Mouse (Mus musculus) embryo, embryonic 9.5 days (tissue): ENCODE measurements around the gene Nthl1.

Source experiments
- DNase-seq: peaks from one replicate; pipeline ENCODE4 v3.0.0-alpha.2; 2017; ENCODE audit errors: extremely low spot score

Gene Nthl1

DNA sequence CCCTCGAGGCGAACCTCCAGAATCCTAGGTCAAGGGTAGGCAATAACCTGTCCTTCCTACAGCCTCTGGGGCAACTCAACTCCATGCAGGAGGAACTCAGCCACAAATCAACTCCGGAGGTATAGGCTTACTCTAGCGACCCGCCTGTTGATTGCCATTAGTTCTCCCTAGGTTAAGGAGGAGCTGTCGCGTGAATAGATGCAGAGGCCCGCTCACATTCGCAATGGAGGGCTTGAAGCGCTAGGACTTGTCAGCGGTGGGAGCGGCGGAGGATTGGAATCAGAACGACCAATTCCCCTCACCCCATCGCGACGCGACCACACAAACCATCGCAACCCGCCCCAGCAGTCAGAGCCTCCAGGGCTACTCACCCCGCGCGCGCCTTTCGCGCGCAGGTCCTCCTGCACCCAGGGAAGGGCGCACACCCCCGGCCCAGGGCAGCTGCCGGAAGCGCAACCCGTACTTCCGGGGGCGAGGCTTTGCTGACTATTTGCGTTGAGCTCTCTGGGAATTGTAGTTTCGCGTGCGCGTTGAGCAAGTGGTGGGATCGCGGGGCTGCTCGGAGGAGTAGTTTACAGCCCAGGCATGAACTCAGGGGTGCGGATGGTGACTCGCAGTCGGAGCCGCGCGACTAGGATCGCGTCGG, at the start of gene Nthl1, which contains the start of gene Tsc2:
TSS of gene Nthl1 (plus strand) at position 514 of the 646 bp plus-strand sequence.
TSS of gene Tsc2 (minus strand) at position 464 of the 646 bp plus-strand sequence.
- peak; percentile 89 for DNase-seq

- no peak for DNase-seq
Observed at GRCm38 (mm10) chr17:24583599-24584460, 48.6 kb upstream of the Nthl1 start.

GRCm38 (mm10) chr17:24584520-24584919, 48.0 kb upstream of the Nthl1 start:
- no peak for DNase-seq

GRCm38 (mm10) chr17:24586532-24586931, 45.9 kb upstream of the Nthl1 start:
- no peak for DNase-seq

DNA sequence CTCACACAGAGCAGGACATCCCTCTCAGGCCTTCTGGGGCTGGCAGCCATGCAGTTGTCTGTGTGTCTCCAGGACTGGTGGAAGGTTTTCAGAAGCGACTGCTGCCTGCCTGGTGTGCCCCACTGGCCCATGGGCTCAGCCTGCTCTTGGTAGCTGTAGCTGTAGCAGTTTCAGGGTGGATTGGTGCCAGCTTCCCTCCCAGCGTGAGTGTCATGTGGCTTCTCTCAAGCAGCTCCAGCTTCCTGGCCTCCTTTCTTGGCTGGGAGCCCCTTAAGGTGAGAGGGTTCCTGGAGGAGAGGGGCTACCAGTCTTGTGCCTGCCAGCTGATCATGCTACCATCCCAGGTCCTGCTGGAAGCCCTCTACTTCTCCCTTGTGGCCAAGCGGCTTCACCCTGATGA, 41.5 kb upstream of the Nthl1 start:
- no peak for DNase-seq

GRCm38 (mm10) chr17:24591695-24592094, 40.8 kb upstream of the Nthl1 start:
- no peak for DNase-seq

DNA sequence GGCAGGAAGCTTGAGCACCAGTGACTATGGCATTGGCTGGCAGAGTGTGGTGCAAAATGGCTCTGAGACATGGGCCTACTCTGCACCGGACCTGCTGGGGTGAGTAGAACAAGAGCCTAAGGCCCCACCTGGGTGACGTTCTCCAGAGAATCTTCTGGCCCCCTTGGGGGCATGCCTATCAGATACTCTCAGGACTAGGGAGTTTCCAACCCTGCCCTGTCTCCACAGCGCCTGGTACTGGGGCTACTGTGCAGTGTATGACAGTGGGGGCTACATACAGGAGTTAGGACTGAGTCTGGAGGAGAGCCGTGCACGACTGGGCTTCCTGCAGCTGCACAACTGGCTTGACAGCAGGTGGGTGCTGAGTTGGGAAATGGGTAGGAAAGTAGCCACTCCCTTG, 39.2 kb upstream of the Nthl1 start:
- no peak for DNase-seq

DNA sequence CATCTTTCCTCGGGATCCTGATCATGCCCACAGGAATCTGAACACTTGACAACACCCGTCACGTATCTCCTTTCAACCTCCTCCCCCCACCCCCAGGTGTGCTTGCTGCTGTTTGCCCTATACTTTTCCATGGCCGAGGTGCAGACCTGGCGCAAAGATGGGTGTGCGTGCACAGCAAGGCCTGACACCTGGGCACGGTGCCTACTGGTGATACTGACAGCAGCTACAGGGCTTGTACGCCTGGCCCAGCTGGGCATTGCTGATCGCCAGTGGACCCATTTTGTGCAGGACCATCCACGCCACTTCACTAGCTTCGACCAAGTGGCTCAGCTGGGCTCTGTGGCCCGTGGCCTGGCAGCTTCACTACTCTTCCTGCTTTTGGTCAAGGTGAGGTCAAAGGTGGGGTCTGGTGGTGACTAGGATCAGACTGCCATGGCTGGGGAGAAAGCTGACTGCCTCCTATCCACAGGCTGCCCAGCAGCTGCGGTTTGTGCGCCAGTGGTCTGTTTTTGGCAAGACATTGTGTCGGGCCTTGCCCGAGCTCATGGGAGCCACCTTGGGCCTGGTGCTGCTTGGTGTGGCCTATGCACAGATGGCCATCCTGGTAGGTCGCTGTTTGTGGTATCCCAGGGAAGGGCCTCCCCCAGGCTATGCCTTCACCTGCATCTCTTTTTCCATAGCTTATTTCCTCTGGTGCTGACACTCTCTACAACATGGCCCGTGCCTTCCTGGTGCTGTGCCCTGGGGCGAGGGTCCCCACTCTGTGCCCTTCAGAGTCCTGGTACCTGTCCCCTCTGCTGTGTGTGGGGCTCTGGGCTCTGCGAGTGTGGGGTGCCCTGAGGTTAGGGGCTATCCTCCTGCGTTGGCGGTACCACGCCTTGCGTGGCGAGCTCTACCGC, 38.2 kb upstream of the Nthl1 start:
- DNase-seq = no peak

DNA sequence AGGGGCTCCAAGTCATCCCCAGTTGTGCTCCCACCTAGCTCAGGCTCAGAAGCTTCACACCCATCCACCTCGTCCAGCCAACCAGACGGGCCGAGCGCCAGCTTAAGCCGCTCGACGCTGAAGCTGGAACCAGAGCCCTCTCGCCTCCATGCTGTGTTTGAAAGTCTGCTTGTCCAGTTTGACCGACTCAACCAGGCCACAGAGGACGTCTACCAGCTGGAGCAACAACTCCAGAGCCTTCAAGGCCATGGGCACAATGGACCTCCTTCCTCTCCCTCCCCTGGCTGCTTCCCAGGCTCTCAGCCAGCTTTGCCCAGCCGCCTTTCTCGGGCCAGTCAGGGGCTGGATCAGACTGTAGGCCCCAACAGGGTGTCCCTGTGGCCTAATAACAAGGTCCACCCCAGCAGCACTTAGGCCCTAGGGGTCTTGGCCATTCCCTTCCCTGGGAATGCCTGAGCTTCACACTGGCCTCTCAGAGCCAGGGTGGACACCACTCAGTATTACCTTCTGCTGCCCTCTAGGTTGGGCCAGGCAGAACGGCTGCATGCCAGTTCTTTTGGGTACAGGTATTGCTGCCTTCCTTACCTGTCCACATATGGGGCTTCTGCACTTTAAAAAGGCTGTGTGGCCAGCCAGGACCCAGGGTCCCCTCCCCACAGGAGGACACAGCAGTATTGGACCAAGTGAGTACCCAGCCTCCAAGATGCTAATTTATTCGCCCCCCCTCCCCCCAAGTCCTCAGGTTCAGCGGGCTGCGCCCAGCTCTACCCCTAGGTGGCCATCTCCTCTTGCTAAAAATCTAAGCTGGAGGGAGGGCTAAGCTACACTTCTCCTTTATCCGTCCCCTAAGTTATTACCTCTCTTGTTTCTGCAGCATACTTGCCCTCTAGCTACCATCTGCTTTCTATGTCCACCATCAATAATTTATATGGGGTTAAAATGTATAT, 37.1 kb upstream of the Nthl1 start:
- DNase-seq = no peak

GRCm38 (mm10) chr17:24596073-24596466, 36.4 kb upstream of the Nthl1 start:
- no peak for DNase-seq

GRCm38 (mm10) chr17:24596471-24597183, 35.9 kb upstream of the Nthl1 start:
- no peak for DNase-seq

DNA sequence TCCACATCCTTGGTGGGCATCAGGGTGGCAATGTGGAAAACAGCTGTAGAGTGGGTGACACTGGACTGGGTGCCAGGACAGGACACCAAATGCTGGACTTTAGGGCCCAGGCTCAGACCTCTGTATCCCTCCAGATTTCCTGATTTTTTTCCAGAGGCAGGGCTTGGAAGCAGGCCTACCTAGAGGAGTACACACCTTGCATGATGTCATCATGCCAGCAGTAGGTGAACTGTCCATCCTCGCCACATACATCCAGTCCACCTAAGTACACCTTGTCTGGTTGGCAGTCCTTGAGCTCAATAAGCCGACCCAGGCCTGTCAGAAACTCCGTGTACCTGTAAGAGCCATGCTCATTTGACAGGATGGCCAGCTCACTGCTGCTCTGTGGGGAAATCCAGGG, 34.5 kb upstream of the Nthl1 start:
- no peak for DNase-seq

GRCm38 (mm10) chr17:24600502-24600901, 32.0 kb upstream of the Nthl1 start:
- no peak for DNase-seq

- no peak for DNase-seq
Observed at GRCm38 (mm10) chr17:24603961-24604360, 28.5 kb upstream of the Nthl1 start.

- DNase-seq = no peak
Observed at GRCm38 (mm10) chr17:24604557-24604956, 27.9 kb upstream of the Nthl1 start.

DNA sequence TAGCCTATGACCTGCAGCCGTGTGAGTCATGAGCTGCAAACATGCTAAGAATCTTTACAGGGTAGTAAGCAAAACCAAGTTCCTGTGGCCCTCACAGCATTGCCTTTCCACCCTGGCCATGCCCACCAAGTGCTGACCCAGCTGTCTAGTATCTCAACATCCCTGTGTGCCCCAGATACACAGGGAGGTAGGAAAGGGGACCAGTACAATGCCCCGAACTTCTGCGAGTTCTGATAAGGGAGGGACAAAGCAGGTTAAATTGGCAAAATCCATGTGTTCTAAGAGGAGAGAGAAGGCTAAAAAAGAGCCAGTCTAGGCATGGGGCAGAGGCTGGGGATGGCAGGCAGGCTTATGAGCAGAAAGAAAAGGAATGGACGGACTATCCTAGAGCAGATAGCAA, 24.1 kb upstream of the Nthl1 start:
- no peak for DNase-seq

- no peak for DNase-seq
Observed at GRCm38 (mm10) chr17:24608874-24609273, 23.6 kb upstream of the Nthl1 start.

- DNase-seq = no peak
Observed at GRCm38 (mm10) chr17:24610711-24611110, 21.8 kb upstream of the Nthl1 start.

- DNase-seq = no peak
Observed at GRCm38 (mm10) chr17:24617561-24618194, 14.8 kb upstream of the Nthl1 start.

GRCm38 (mm10) chr17:24625472-24625871, 7.0 kb upstream of the Nthl1 start:
- DNase-seq = no peak
